Mouse (Mus musculus): Measurements from ENCODE around the gene Ldlrad2.

DNA sequence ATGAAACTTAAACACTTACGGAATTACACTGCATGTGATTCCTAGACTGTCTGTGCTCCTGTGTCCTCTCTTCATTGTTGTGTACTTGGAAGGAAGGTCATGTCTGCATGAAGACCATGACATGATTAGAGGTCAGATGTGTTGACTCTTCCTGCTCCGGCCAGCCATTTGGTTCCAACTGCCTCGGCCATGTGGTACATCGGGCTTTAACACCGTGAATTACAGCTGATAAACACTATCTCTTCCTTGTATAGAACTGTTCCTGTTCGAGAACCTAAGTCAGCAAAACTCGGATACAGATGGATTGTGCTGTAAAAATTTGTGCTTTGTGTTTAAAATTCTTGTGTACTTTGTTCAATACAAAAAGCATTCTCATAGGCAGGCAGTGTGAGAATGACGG lies 48.5 kb upstream of the Ldlrad2 start:
- no peak for TF ChIP-seq POLR2A (IDR thresholded peaks at IDR 0.05; ENCODE audit: low read depth, low read length)
- no peak for TF ChIP-seq CTCF (conservative IDR thresholded peaks at IDR 0.05; ENCODE audit: insufficient read depth, insufficient read length, low read depth, low read length)

All from kidney, adult 2 months (tissue).